Mouse (Mus musculus): ENCODE results near the gene Itga8.

Itga8 gene

GRCm38 (mm10) chr2:12290235-12290634 is 11.5 kb downstream of the Itga8 start:
- H3K9me3 ChIP-seq (ENCODE audit: low read length) = no peaks in the 10 kb centered on the region
- no peaks in the 10 kb centered on the region for H3K27me3 ChIP-seq (ENCODE audit: insufficient read depth, low read length)
- no peaks in the 10 kb centered on the region for H3K4me1 ChIP-seq (replicated peaks; ENCODE audit: low read depth, low read length)
- TF ChIP-seq NANOG (IDR thresholded peaks at IDR 0.05; ENCODE audit: borderline replicate concordance, low read length) (no peak), CTCF (conservative IDR thresholded peaks at IDR 0.05; ENCODE audit: low read length) (no peak), POU5F1 (IDR thresholded peaks at IDR 0.05; ENCODE audit: borderline replicate concordance, low read length) (no peak)
- H3K4me3 ChIP-seq (replicated peaks; ENCODE audit: low read length) = no peak overlapping the region
- no peaks in the 10 kb centered on the region for H3K36me3 ChIP-seq (ENCODE audit: insufficient read depth, low read length)

DNA sequence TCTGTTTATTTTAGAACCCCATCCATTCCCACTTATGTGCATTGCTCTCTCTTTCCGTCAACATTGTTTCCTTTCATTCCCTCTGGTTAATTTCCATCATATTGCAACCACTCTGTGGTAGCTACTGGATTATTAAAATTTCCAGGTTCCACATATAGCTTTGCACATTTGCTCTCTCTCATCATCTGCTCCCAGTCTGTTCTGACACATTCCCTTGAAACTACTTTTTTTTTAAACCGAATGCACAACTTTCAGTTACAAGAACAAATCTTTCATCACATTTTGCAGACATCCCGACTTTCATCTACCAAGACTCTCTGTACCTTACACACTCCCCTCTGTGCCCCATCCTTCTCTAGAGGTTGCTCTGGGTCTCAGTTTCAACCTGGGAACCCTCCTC is 13.9 kb downstream of the Itga8 start:
- Histone ChIP-seq H3K9me3 (ENCODE audit: low read length) (no peaks in the 10 kb centered on the region), H3K27me3 (ENCODE audit: insufficient read depth, low read length) (no peaks in the 10 kb centered on the region), H3K4me3 (replicated peaks; ENCODE audit: low read length) (no peak overlapping the region), H3K36me3 (ENCODE audit: insufficient read depth, low read length) (no peaks in the 10 kb centered on the region), H3K4me1 (replicated peaks; ENCODE audit: low read depth, low read length) (no peaks in the 10 kb centered on the region)
- TF ChIP-seq POU5F1 (IDR thresholded peaks at IDR 0.05; ENCODE audit: borderline replicate concordance, low read length) (no peak), CTCF (conservative IDR thresholded peaks at IDR 0.05; ENCODE audit: low read length) (no peak), NANOG (IDR thresholded peaks at IDR 0.05; ENCODE audit: borderline replicate concordance, low read length) (no peak)

DNA sequence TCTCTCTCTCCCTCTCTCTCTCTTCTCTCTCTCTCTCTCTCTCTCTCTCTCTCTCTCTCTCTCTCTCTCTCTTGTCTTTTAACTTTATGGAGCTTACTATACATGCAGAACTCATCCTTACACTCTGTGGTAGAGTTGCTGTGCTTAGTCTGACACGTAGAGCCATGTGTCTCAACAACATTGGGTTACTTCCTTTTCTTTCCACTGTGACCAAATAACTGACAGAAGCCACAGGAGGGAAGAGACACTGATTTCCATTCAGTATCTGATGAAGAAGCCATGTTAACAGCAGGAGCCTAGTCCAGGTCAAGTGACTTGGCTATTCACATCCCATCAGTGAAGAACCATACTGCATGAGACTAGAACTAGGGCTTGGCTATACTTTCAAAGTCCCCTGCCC is 21.1 kb downstream of the Itga8 start:
- Histone ChIP-seq H3K4me1 (replicated peaks; ENCODE audit: low read depth, low read length) (no peaks in the 10 kb centered on the region), H3K36me3 (ENCODE audit: insufficient read depth, low read length) (no peaks in the 10 kb centered on the region), H3K27me3 (ENCODE audit: insufficient read depth, low read length) (no peaks in the 10 kb centered on the region), H3K4me3 (replicated peaks; ENCODE audit: low read length) (no peak overlapping the region), H3K9me3 (ENCODE audit: low read length) (no peaks in the 10 kb centered on the region)
- TF ChIP-seq CTCF (conservative IDR thresholded peaks at IDR 0.05; ENCODE audit: low read length) = no peak
- TF ChIP-seq POU5F1 (IDR thresholded peaks at IDR 0.05; ENCODE audit: borderline replicate concordance, low read length) = no peak
- no peak for TF ChIP-seq NANOG (IDR thresholded peaks at IDR 0.05; ENCODE audit: borderline replicate concordance, low read length)

GRCm38 (mm10) chr2:12279070-12279612 is 22.6 kb downstream of the Itga8 start:
- no peak overlapping the region for H3K4me3 ChIP-seq (replicated peaks; ENCODE audit: low read length)
- TF ChIP-seq NANOG (IDR thresholded peaks at IDR 0.05; ENCODE audit: borderline replicate concordance, low read length) = no peak
- no peak for TF ChIP-seq POU5F1 (IDR thresholded peaks at IDR 0.05; ENCODE audit: borderline replicate concordance, low read length)
- TF ChIP-seq CTCF (conservative IDR thresholded peaks at IDR 0.05; ENCODE audit: low read length) = no peak
- no peaks in the 10 kb centered on the region for H3K9me3 ChIP-seq (ENCODE audit: low read length)
- H3K36me3 ChIP-seq (ENCODE audit: insufficient read depth, low read length) = no peaks in the 10 kb centered on the region
- H3K27me3 ChIP-seq (ENCODE audit: insufficient read depth, low read length) = no peaks in the 10 kb centered on the region
- no peaks in the 10 kb centered on the region for H3K4me1 ChIP-seq (replicated peaks; ENCODE audit: low read depth, low read length)

DNA sequence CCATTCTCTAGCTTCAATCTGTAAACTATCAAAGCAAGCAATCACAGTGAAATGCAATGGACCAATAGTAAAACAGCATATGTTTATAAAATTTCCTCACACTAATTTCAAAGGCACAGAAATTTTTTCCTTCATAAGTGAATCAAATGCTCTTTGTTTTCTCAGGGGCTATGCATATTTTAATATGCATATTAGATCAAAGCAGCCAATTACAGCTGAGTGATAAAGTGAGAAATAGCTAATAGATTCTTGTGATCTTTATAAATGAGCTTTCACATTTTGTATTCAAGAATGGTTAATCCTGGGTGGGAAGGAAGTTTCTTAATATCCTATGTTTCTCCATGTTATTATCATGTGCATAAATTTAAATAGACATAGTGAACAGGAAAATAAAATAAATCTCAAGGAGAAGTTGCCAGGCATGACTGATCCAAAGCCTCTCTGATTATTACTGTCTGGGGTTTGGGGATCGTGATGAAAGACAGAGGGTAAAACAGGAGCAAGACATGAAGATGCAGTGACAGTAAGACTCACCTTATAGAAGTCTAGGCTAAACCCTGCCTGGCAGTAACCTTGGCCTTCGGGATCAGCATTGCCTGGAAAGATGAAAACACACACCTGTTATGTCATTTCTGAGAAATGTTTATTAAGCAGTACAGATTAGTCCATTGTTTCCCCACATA is 44.9 kb downstream of the Itga8 start:
- Histone ChIP-seq H3K9me3 (ENCODE audit: low read length) (no peaks in the 10 kb centered on the region; the same call in 1 of the 2 replicates), H3K36me3 (ENCODE audit: insufficient read depth, low read length) (no peaks in the 10 kb centered on the region), H3K27me3 (ENCODE audit: insufficient read depth, low read length) (no peaks in the 10 kb centered on the region), H3K4me1 (replicated peaks; ENCODE audit: low read depth, low read length) (no peaks in the 10 kb centered on the region), H3K4me3 (replicated peaks; ENCODE audit: low read length) (no peak overlapping the region)
- TF ChIP-seq NANOG (IDR thresholded peaks at IDR 0.05; ENCODE audit: borderline replicate concordance, low read length) (no peak), POU5F1 (IDR thresholded peaks at IDR 0.05; ENCODE audit: borderline replicate concordance, low read length) (no peak), CTCF (conservative IDR thresholded peaks at IDR 0.05; ENCODE audit: low read length) (no peak)

GRCm38 (mm10) chr2:12255901-12256300 is 45.8 kb downstream of the Itga8 start:
- TF ChIP-seq NANOG (IDR thresholded peaks at IDR 0.05; ENCODE audit: borderline replicate concordance, low read length) = no peak
- no peak for TF ChIP-seq CTCF (conservative IDR thresholded peaks at IDR 0.05; ENCODE audit: low read length)
- TF ChIP-seq POU5F1 (IDR thresholded peaks at IDR 0.05; ENCODE audit: borderline replicate concordance, low read length) = no peak
- no peaks in the 10 kb centered on the region for H3K27me3 ChIP-seq (ENCODE audit: insufficient read depth, low read length)

GRCm38 (mm10) chr2:12235345-12235744 is 66.4 kb downstream of the Itga8 start:
- Histone ChIP-seq H3K4me1 (replicated peaks; ENCODE audit: low read depth, low read length) (no peaks in the 10 kb centered on the region), H3K9me3 (ENCODE audit: low read length) (no peaks in the 10 kb centered on the region), H3K27me3 (ENCODE audit: insufficient read depth, low read length) (no peaks in the 10 kb centered on the region), H3K4me3 (replicated peaks; ENCODE audit: low read length) (no peak overlapping the region), H3K36me3 (ENCODE audit: insufficient read depth, low read length) (no peaks in the 10 kb centered on the region)
- TF ChIP-seq CTCF (conservative IDR thresholded peaks at IDR 0.05; ENCODE audit: low read length) (no peak), NANOG (IDR thresholded peaks at IDR 0.05; ENCODE audit: borderline replicate concordance, low read length) (no peak), POU5F1 (IDR thresholded peaks at IDR 0.05; ENCODE audit: borderline replicate concordance, low read length) (no peak)

More at GRCm38 (mm10) chr2:12255901-12256300, 45.8 kb downstream of the Itga8 start:
- H3K4me3 ChIP-seq (replicated peaks; ENCODE audit: low read length) = no peak overlapping the region
- H3K9me3 ChIP-seq (ENCODE audit: low read length) = no peaks in the 10 kb centered on the region
- H3K4me1 ChIP-seq (replicated peaks; ENCODE audit: low read depth, low read length) = no peaks in the 10 kb centered on the region
- no peaks in the 10 kb centered on the region for H3K36me3 ChIP-seq (ENCODE audit: insufficient read depth, low read length)

DNA sequence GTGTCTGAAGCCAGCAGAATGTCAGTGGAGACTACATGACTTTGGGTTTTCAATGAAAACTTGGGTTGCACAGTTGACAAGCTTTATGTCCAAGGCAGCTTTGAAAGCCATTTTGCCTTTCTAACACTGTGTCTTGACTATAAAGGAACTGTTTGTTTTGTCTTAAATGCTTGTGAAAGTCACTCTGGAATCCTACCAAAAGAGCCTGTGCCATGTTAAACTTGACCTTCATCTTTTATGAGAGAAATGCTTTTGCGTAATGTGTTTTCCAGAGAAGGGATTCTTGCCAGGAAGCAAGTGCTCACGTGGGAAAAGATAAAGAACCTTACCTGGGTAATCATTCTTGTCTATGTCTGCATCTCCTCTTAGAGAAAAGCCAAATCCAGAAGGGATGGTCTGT is 72.0 kb downstream of the Itga8 start:
- no peaks in the 10 kb centered on the region for H3K27me3 ChIP-seq (ENCODE audit: insufficient read depth, low read length)
- H3K4me3 ChIP-seq (replicated peaks; ENCODE audit: low read length) = no peak overlapping the region
- no peaks in the 10 kb centered on the region for H3K4me1 ChIP-seq (replicated peaks; ENCODE audit: low read depth, low read length)
- no peaks in the 10 kb centered on the region for H3K9me3 ChIP-seq (ENCODE audit: low read length)
- no peaks in the 10 kb centered on the region for H3K36me3 ChIP-seq (ENCODE audit: insufficient read depth, low read length)
- TF ChIP-seq CTCF (conservative IDR thresholded peaks at IDR 0.05; ENCODE audit: low read length) = no peak
- TF ChIP-seq POU5F1 (IDR thresholded peaks at IDR 0.05; ENCODE audit: borderline replicate concordance, low read length) = no peak
- TF ChIP-seq NANOG (IDR thresholded peaks at IDR 0.05; ENCODE audit: borderline replicate concordance, low read length) = no peak

Data from E14TG2a.4 (cell line).